Mouse (Mus musculus) kidney, embryonic 16.5 days (tissue): ENCODE results near the gene Gm7247. TPM values are rescaled to one million over a fixed set of nuclear protein-coding genes. Genes with fewer than 3 reads are reported as not detected.
"Not testable (repeated sequence)": the region's sequence is repeated elsewhere in the genome, so short reads cannot be mapped to it uniquely, and the experiment has no call there.

Experiments
- ATAC-seq: fragments of 200-750 bp; cut with Nextera tagmentation; 2 replicates; pipeline ENCODE4 v1.8.0; 2017; ENCODE audit warnings: moderate TSS enrichment; ENCODE audit not compliant: low FRiP score, low TSS enrichment
- H3K27ac ChIP-seq: fragments of 300-500 bp; sonication (generic); 2 replicates; pipeline ENCODE4 v1.5.1; 2014; ENCODE audit warnings: low read length
- H3K27me3 ChIP-seq: fragments of 300-500 bp; sonication (generic); 2 replicates; pipeline ENCODE4 v1.6.1; 2014; ENCODE audit warnings: low read length, control low read depth, mixed read lengths; ENCODE audit not compliant: insufficient read depth
- H3K36me3 ChIP-seq: fragments of 300-500 bp; sonication (generic); 2 replicates; pipeline ENCODE4 v1.6.1; 2014; ENCODE audit warnings: low read length, control low read depth, mixed read lengths; ENCODE audit not compliant: insufficient read depth
- H3K4me1 ChIP-seq: fragments of 300-500 bp; sonication (generic); 2 replicates; pipeline ENCODE4 v1.6.1; 2014; ENCODE audit warnings: low read length, control low read depth, mixed read lengths; ENCODE audit not compliant: insufficient read depth
- H3K4me2 ChIP-seq: fragments of 300-500 bp; sonication (generic); replicated peaks from 2 replicates; pipeline ENCODE4 v1.6.1; 2014; ENCODE audit warnings: low read depth, low read length
- H3K4me3 ChIP-seq: fragments of 300-500 bp; sonication (generic); 2 replicates; pipeline ENCODE4 v1.5.1; 2014; ENCODE audit warnings: mild to moderate bottlenecking, low read length
- H3K9ac ChIP-seq: fragments of 300-500 bp; sonication (generic); replicated peaks from 2 replicates; pipeline ENCODE4 v1.6.1; 2014; ENCODE audit warnings: low read length
- H3K9me3 ChIP-seq: fragments of 300-500 bp; sonication (generic); 2 replicates; pipeline ENCODE4 v1.6.1; 2016; ENCODE audit warnings: low read length, control low read depth
- WGBS: fragments of 180-500 bp; shearing (Covaris S2); extraction: QIAGEN DNeasy Blood & Tissue Kit; methylation state at CpG from one replicate; pipeline ENCODE4 v1.1.7; 2014; 5-methylcytosine and 5-hydroxymethylcytosine counted together
- polyA plus RNA-seq: library from polyadenylated mRNA; unstranded; fragments of >200 nt; fragmentation: Nextera tagmentation; extraction: Ambion mirVana; gene quantifications from 2 replicates; pipeline ENCODE4 v1.2.1, GENCODE M21; 2015

Gene Gm7247
- polyA plus RNA-seq, 1 experiment from 2014 or later = not detected

- not testable (repeated sequence) for H3K4me1 ChIP-seq, H3K9me3 ChIP-seq, H3K9ac ChIP-seq, H3K36me3 ChIP-seq, H3K27ac ChIP-seq, H3K4me2 ChIP-seq, H3K27me3 ChIP-seq, ATAC-seq, H3K4me3 ChIP-seq
- WGBS = 91% methylated on average over 4 of the region's 4 CpGs
Observed at GRCm38 (mm10) chr14:51592039-51592438, 230.5 kb downstream of the Gm7247 start, which contains the start of gene Gm17174. Gm17174 (minus strand) TSS chr14:51592139.

GRCm38 (mm10) chr14:51611210-51611609 is 249.7 kb downstream of the Gm7247 start, which contains the start of gene Gm17078:
Gm17078 (minus strand) TSS chr14:51611310.
- ATAC-seq = no peak
- Histone ChIP-seq H3K36me3 (no peaks in the 10 kb centered on the region), H3K9me3 (no peaks in the 10 kb centered on the region), H3K4me1 (no peaks in the 10 kb centered on the region), H3K4me3 (no peak within 1 kb of the TSS), H3K9ac (no peak within 1 kb of the TSS), H3K27ac (no peak within 1 kb of the TSS), H3K4me2 (no peak within 1 kb of the TSS), H3K27me3 (no peaks in the 10 kb centered on the region)
- 89% methylated on average over 1 of the region's 1 CpGs for WGBS

Other genes with a start within 250 kb of the Gm7247 start
- gene Eddm3b, start 247.3 kb upstream of the Gm7247 start, polyA plus RNA-seq = 1.5 and 2.2 TPM in 2 replicates
- gene Rnase6, start 237.8 kb upstream of the Gm7247 start, polyA plus RNA-seq = 0.64 and 0.89 TPM in 2 replicates
- 0.26 and 0.66 TPM in 2 replicates for gene Rnase1, start 215.0 kb upstream of the Gm7247 start, polyA plus RNA-seq
- not detected in 2 replicates for gene Rnase2b, start 199.5 kb upstream of the Gm7247 start, polyA plus RNA-seq
- not detected in 2 replicates for gene Ang2, start 162.6 kb upstream of the Gm7247 start, polyA plus RNA-seq
- gene Ear14, start 158.4 kb upstream of the Gm7247 start, polyA plus RNA-seq = not detected in 2 replicates
- gene Rnase2a, start 105.6 kb upstream of the Gm7247 start, polyA plus RNA-seq = not detected in 2 replicates
- not detected in 2 replicates for gene Vmn2r88, start 49.1 kb downstream of the Gm7247 start, polyA plus RNA-seq
- gene Vmn2r89, start 90.1 kb downstream of the Gm7247 start, polyA plus RNA-seq = not detected in 2 replicates
- not detected in 2 replicates for gene Gm5622, start 191.0 kb downstream of the Gm7247 start, polyA plus RNA-seq
- gene Gm17175, start 212.3 kb downstream of the Gm7247 start, polyA plus RNA-seq = not detected in 2 replicates
- not detected in 2 replicates for gene Gm17174, start 230.4 kb downstream of the Gm7247 start, polyA plus RNA-seq
- not detected in 2 replicates for gene Gm17078, start 249.6 kb downstream of the Gm7247 start, polyA plus RNA-seq